Mouse (Mus musculus): ENCODE measurements around the gene Slc35g3.
A peak's percentile ranks its signal among the peaks of the same experiment; 100 is the strongest.

Slc35g3 gene

DNA sequence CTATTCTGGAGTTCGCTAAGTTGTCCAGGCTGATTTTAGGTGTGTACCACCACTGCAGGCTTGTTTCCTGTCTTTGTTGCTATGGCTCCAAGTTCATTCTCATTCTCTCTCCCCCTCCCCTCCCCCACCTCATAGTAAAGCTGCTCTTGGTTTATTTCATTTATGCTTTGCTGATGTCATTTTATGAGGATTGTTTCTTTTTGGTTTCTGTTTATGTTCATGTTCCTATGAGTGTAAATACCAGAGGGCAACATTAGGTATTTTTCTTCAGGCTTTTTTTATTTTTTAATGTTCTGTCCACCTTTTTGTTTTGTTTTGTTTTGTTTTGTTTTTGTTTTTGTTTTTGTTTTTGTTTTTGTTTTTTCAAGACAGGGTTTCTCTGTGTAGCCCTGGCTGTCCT is at the start of gene Slc35g3:
TSS of gene Slc35g3 (minus strand) at position 101 of the 400 bp plus-strand sequence.
- DNase-seq (ENCODE audit: low read depth in 2 of 2, low spot score in 2 of 2), result no peak

GRCm38 (mm10) chr11:69810280-69810679 is 48.5 kb upstream of the Slc35g3 start:
- no peak for DNase-seq (ENCODE audit: low read depth in 2 of 2, low spot score in 2 of 2)

GRCm38 (mm10) chr11:69807641-69808040 is 45.9 kb upstream of the Slc35g3 start:
- DNase-seq (ENCODE audit: low read depth in 2 of 2, low spot score in 2 of 2), result no peak

DNA sequence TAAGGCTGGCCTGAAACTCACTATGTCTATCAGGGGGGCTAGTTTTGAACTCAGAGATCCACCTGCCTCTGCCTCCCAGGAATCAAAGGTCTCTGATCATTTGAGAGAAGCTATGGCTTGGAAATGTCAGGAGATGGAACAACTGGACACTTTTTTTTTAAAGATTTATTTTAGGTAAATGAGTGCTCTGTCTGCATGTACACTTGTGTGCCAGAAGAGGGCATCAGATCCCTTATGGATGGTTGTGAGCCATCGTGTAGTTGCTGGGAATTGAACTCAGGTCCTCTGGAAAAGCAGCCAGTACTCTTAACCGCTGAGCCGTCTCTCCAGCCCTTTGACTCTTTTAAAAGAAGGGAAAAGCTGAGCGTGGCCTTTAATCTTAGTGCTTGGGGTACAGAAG is 44.6 kb upstream of the Slc35g3 start:
- DNase-seq (ENCODE audit: low read depth in 2 of 2, low spot score in 2 of 2), result no peak

GRCm38 (mm10) chr11:69804972-69805909 is 43.5 kb upstream of the Slc35g3 start, which contains the start of gene Tmem102:
TSS of gene Tmem102 (minus strand) at chr11:69805624.
- DNase-seq (ENCODE audit: low read depth in 2 of 2, low spot score in 2 of 2), result no peak

GRCm38 (mm10) chr11:69804652-69804940 is 42.8 kb upstream of the Slc35g3 start:
- DNase-seq (ENCODE audit: low read depth in 2 of 2, low spot score in 2 of 2), result no peak

DNA sequence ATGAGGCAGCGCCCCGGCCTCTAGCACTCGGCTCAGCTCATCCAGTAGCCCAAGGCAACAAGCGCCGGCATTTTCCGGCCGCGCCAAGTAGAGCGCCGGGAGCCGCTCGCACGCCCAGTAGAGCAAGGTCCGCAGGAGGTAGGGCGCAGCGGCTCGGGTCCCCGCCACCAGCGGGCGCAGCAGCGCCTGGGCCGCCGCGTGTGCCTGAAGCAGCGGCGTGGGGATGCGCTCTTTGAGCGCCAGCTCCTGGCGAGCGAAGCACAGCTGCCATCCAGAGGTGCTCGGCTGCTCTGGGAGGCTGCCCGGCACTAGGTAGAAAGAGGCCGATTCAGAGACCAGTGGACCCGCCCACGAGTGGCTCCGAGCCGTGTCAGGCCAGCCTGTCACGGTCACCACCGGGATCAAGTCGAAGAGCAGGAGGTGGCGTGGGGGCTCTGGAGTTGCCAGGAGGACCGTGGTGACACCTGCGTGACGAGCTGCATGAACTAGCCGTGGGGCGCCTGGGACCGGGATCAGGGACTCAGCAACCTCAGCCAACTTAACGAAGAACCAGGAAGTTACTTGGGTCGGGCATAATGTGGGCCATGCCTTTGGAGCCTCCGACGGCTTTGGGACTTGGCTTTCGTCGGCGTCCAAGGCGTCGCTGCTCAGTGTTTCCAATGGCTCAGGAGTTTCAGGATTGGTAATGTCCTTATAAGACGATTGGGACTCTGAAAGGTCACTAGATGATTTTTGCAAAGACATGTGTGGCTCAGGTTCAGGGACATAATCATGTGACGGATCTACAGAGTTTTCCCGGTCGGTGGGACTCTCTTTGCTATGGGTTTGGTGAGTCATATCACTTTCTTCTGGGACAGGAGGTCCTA is 42.3 kb upstream of the Slc35g3 start:
- peak; percentile 52 to 65 for DNase-seq (ENCODE audit: low read depth in 2 of 2, low spot score in 2 of 2)

DNA sequence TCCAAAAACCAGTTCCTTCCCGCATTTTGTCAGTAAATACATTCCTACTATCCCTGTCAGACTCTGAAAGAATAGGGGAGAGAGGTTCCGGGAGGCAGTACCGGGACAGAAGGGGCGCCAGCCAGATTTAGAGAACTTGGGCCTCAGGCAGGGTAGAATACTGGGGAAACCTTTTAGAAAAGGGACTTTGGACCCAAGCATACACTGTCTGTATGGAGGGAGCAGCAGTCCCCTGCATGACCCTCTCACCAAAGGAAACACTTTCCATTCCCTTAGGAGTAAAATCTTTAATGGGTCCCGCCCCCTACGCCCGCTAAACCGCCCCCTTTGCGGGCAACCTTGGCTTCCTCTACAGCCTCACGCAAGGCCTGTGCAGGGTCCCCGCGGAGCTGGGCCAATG is 41.6 kb upstream of the Slc35g3 start:
- no peak for DNase-seq (ENCODE audit: low read depth in 2 of 2, low spot score in 2 of 2)

DNA sequence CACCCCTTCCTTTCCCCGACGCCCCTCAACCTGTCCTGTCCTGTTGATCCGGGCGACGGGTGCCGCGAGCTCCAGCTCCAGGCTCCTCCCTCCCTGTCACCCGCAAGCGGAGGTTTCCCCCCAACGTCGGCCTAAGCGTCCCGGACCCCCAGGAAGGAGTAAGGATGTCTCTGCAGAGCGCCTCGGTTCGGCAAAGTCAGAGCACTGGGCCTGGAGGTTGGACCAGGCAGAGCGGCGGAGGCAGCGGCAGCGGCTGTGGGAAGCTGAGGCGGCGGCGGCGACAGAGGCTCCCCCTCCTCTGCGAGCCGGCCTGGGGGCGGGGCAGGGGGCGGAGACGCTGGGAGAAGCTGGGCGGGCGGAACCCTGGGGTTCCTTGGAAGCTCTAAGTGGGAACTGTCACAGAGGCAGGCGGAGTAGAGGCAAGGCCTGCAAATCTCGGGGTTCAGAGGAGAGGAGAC is 40.9 kb upstream of the Slc35g3 start:
- DNase-seq (ENCODE audit: low read depth in 2 of 2, low spot score in 2 of 2), result peak; percentile 28 to 48

DNA sequence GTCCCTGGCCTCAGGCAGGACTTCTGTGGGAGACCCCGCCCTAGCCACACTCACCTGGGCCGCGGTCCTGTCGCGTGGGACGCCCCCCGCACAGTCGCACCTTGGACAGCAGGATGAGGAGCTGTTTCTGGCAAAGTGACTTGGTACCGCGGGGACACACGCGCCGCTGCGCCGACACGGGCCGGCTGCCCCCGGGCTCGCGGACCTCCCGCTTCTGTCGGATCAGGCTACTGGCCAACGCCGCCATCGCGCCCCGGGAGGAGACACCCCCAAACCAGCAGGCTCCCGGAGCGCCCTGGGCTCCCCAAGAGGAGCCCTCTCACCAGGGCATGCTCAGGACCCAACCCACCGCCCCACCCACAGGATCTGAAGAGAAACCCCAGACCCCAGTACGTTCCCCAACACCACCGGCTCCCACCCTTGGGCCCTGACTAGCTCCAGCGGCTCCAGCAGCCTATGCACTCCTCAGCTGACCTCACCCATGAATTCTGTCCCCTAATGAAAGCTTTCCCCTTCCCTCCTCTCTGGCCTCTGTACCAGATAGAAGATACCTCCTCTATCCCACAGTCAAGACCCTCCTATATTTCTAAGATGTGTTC is 39.7 kb upstream of the Slc35g3 start, which contains the start of gene Fgf11:
TSS of gene Fgf11 (minus strand) at position 479 of the 599 bp plus-strand sequence.
- no peak for DNase-seq (ENCODE audit: low read depth in 2 of 2, low spot score in 2 of 2)

- DNase-seq (ENCODE audit: low read depth in 2 of 2, low spot score in 2 of 2), result no peak
These were observed 38.8 kb upstream of the Slc35g3 start for GRCm38 (mm10) chr11:69800392-69801197.

DNA sequence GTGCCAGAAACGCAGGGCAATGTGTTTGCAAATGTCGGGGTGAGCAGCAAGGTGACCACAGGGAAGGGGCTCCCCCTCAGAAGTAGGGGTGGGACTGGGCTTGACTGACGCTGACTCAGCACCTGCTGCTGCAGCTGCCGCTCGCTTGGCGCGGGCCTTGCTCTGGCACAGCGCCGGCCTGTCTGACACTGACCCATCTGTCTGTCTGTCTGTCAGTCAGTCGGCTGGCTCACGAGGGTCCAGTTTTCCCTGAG is 38.3 kb upstream of the Slc35g3 start:
- DNase-seq (ENCODE audit: low read depth in 2 of 2, low spot score in 2 of 2), result no peak

DNA sequence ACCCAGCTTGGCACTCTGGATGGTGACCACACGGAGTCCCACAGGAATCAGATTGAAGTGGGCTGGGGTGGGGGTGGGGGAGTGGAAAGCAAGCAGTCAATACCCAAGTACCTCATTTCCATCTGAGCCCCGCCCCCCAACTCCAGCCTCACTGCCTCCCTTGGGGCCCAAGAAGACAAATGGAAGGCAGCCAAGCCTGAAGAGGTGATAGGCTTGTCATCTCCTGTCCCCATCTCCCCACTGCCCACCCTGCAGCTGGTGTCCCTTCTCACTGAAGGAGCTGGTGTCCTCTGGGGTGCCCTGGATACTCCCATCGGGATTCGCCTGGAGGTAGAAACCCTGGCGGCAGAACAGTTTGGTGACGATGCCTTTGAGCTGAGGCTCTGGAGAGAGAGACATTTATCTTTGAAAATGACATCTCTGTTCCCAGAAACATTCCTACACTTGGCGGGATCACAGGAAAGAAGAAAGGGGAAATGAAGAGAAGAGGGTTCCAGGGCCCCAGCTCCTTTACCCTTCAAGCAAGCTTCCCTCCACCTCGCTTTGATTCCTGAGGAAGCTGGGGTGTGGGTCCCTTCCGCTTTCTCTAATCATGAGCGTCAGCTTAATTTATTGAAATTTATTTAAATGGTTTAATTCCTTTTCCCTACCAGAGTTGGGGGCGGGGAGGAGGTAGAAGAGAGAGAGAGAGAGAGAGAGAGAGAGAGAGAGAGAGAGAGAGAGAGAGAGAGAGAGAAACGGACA is 37.8 kb upstream of the Slc35g3 start:
- DNase-seq (ENCODE audit: low read depth in 2 of 2, low spot score in 2 of 2), result no peak

GRCm38 (mm10) chr11:69797924-69798323 is 36.2 kb upstream of the Slc35g3 start:
- no peak for DNase-seq (ENCODE audit: low read depth in 2 of 2, low spot score in 2 of 2)

DNA sequence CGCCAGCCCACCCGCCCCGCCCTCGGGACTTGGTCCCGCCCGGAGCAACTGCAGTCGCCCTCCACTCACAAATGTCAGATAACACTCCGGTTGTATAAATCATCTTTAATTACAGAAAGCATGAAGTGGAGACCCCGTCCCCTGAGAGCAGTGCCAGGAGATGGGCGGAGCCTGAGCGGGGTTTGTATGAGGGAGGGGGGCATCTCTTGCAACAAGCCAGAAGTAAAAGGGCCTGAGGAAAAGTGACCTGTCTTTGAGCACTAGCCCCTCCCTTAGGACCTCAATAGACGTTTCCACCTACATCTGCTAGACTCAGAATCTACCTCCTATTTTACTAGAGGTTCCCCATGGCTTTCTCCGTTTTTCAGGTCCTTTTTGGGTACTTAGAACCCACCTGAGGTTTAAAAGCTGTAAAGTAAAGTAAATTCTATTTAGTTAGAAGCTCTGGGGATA is 34.2 kb upstream of the Slc35g3 start:
- DNase-seq (ENCODE audit: low read depth in 2 of 2, low spot score in 2 of 2), result no peak

- DNase-seq (ENCODE audit: low read depth in 2 of 2, low spot score in 2 of 2), result peak; percentile 79 to 80
These were observed 33.6 kb upstream of the Slc35g3 start, which contains the start of gene Chrnb1 for GRCm38 (mm10) chr11:69795168-69795982. TSS of gene Chrnb1 (minus strand) at chr11:69795943.

GRCm38 (mm10) chr11:69793429-69793828 is 31.7 kb upstream of the Slc35g3 start:
- DNase-seq (ENCODE audit: low read depth in 2 of 2, low spot score in 2 of 2), result no peak

GRCm38 (mm10) chr11:69791420-69791819 is 29.7 kb upstream of the Slc35g3 start:
- DNase-seq (ENCODE audit: low read depth in 2 of 2, low spot score in 2 of 2), result no peak

DNA sequence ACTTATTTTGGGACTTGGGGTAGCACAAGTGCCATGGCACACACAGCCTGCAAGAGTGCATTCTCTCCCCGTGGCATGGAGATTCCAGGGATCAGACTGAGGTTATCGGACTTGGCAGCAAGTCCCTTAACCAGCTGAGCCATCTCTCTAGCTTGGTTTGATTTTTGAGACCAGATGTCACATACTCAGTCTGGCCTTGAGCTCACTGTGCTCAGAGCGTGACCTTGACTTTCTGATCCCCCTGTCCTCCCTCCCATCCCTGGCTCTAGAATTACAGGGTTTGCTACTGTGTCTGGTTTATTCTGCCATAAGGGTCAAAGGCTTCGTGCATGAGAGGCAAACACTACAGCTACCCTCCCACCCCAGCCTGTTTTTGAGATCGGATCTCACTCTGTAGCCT is 27.7 kb upstream of the Slc35g3 start:
- DNase-seq (ENCODE audit: low read depth in 2 of 2, low spot score in 2 of 2), result no peak
